In genomic region chr8:41561995-41562394, GRCm38 (mm10) we compare ENCODE assay signal across 17 mouse cellular contexts.
DNase-seq lines count a peak whose midpoint lies in the region; ATAC-seq lines count a peak whose summit lies in the region.
"Had no signal": no experiment of that assay in that cellular context is flagged by ENCODE, and none has a peak within 500 bp of the region (broad histone marks: within the 10 kb centered on the region; RNA-seq: fewer than 3 reads in every experiment).

No protein-coding gene starts in this region.

- no peaks in the 10 kb centered on the region for H3K4me1 ChIP-seq in limb, embryonic 10.5 days
- H3K4me1 ChIP-seq: forebrain, embryonic 13.5 days; hindbrain, embryonic 10.5 days; stomach, embryonic 15.5 days had no signal

- 82% methylated on average over 14 of the region's 14 CpGs for WGBS in limb, embryonic 10.5 days

- no peak overlapping the region for H3K4me3 ChIP-seq in limb, embryonic 10.5 days
- H3K4me3 ChIP-seq: forebrain, embryonic 13.5 days; hindbrain, embryonic 10.5 days; stomach, embryonic 15.5 days had no signal

- DNase-seq in heart, adult 11 months, result peak; percentile 75
- DNase-seq in heart, postnatal 4 days, result no peak
- peak; percentile 14 for DNase-seq in right cerebral cortex, postnatal 4 days
- DNase-seq in right cerebral cortex, postnatal 36 days (ENCODE audit: low spot score in 2 of 2), result no peak
- DNase-seq in limb, embryonic 10.5 days (ENCODE audit: low spot score), result no peak
- DNase-seq in frontal cortex, postnatal 36 days (ENCODE audit: low spot score in 2 of 2), result no peak
- DNase-seq: cerebellum, postnatal 25 days; kidney, adult 9 months; kidney, postnatal 4 days; layer of hippocampus, postnatal 36 days; midbrain, embryonic 14.5 days; retina, postnatal 1 day had no signal

- 0 out of 2 replicates have a peak overlapping the region, but pooled peaks have one; percentile 21 for H3K27ac ChIP-seq in limb, embryonic 10.5 days
- H3K27ac ChIP-seq: forebrain, embryonic 13.5 days; hindbrain, embryonic 10.5 days; liver, embryonic 14.5 days; stomach, embryonic 15.5 days had no signal

- H3K9me3 ChIP-seq in limb, embryonic 10.5 days (replicated peaks), result no peaks in the 10 kb centered on the region
- H3K9me3 ChIP-seq: forebrain, embryonic 13.5 days; hindbrain, embryonic 10.5 days; stomach, embryonic 15.5 days had no signal

- H3K27me3 ChIP-seq in limb, embryonic 10.5 days (ENCODE audit: low read depth, poor library complexity, severe bottlenecking), result no peaks in the 10 kb centered on the region
- H3K27me3 ChIP-seq: forebrain, embryonic 13.5 days; stomach, embryonic 15.5 days had no signal

- no peak for ATAC-seq in monocyte, adult 5-6 weeks (replicated peaks; ENCODE audit: insufficient number of reproducible peaks, low FRiP score, low TSS enrichment, poor library complexity, severe bottlenecking)
- ATAC-seq: forebrain, embryonic 13.5 days had no signal

- H3K36me3 ChIP-seq in limb, embryonic 10.5 days, result no peaks in the 10 kb centered on the region
- H3K36me3 ChIP-seq: hindbrain, embryonic 10.5 days; stomach, embryonic 15.5 days had no signal

Comparison
In these comparisons a context has a peak if more than half of its experiments do, and no peak if none do; other contexts are left out.
1. DNase-seq: peak in heart, adult 11 months (single experiment) and right cerebral cortex, postnatal 4 days (single experiment); none in heart, postnatal 4 days (single experiment), right cerebral cortex, postnatal 36 days (0 of 2), limb, embryonic 10.5 days (single experiment) and frontal cortex, postnatal 36 days (0 of 2).